Mouse (Mus musculus) layer of hippocampus, adult 18-20 months (tissue): ENCODE measurements around the gene Mgat1. TPM values are rescaled to one million over a fixed set of nuclear protein-coding genes. Genes with fewer than 3 reads are reported as not detected.
A peak's percentile ranks its signal among the peaks of the same experiment; 100 is the strongest.

Source experiments
- DNase-seq, 2 experiments: peaks; one replicate each; pipeline ENCODE4 v3.0.0; 2022; ENCODE audit warnings: low spot score in 2 of 2
- total RNA-seq, 2 experiments: library from RNA; stranded (reverse); gene quantifications; 2 replicates each; pipeline ENCODE4 v1.2.3; 2021

Mgat1 gene
- total RNA-seq, 2 experiments from 2014 or later = 56.0 to 60.7 TPM

DNA sequence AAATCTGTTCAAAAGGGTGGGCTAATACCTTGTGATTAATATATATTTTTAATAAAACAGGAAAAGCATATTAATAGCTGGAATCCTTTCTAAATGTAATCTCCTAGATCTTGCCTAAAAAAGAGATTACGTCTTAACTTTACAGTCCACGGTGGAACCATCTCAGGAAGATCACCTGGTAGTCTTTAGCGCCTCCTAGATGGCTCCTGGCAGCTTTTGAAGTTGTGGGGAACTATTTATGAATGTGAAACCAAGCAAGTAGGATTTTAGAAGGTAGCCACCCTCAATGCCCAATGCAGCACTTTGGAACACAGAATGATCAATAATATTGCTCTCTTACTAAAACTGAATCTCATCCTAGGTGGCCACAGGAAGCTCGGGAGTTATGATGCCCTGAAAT is 3.1 kb upstream of the Mgat1 start:
- no peak for DNase-seq

DNA sequence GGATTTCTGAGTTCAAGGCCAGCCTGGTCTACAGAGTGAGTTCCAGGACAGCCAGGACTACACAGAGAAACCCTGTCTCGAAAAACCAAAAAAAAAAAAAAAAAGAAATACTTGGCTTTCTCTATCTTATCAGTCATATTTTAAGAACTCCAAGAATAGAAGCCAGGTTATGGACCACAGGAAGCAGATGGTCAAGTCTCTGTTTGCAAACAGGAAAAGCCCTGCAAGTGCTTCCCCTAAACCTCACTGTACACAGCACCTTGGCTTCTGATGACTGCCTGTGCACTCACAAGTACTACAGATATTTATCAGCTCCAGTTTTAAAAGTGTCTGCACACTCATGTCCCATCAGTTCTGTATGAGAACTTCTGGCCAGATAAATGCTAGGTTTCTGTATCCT is 2.5 kb upstream of the Mgat1 start:
- no peak for DNase-seq

DNA sequence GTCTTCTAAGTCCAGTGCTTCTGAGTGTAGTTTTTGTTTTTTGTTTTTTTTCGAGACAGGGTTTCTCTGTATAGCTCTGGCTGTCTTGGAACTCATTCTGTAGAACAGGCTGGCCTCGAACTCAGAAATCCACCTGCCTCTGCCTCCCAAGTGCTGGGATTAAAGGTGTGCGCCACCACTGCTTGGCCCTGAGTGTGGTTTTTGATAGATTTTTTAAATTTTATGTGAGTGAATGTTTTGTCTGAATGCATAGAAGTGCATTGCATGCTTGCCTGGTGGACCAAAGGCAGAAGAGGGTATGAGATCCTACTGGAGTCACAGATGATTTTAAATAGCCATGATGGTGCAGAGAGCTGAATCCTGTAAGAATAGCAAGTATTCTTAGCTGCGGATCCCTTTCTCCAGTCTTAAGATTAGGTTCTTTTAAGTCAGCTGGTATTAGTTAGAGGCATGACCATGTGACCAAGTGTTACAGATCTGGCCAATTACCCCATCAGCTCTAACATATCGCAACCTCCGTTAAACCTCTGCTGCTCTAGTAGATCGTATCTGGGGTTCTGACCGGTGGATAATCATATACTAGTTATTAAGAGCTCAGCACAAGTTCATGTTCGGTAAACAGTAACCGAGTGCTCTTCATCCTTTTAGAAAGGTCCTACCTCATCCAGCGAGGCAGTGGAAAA is 906 bp upstream of the Mgat1 start:
- DNase-seq = no peak

DNA sequence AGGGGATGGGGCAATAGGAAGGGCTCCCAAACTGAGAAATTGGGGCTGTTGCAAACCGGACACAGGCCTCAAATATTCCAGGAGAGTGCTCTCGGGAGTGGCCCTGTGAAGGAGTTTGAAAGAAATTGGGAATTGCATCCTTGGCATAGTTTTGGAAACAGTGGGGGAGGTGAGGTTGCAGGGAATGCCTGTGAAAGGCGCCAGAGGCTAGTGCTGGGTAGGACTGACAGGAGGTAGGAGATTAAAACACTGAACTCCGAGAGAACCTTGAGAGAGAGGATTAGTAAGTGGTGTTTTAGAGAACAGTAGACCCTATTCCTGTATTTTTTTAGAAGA is 572 bp downstream of the Mgat1 start:
- DNase-seq = no peak

DNA sequence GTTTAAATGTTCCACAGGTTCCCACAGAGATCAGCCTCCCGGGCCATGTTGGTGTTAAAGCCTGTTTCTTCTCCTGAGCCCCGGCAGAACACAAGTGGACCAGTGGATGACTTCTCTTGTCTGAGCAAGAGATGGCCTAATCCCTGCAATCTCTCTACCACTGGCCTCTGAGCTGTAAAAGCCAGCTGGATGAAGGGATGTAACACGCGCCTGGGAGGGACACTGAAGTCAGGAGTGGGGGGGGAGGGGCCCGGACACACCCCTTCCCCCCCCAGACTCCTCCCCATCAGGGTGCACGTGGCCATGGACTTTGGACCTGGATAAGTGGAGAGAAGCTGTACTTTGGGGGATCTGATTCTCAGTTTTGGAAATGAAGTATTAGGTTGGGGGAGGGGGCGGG is 1.2 kb downstream of the Mgat1 start:
- no peak for DNase-seq

DNA sequence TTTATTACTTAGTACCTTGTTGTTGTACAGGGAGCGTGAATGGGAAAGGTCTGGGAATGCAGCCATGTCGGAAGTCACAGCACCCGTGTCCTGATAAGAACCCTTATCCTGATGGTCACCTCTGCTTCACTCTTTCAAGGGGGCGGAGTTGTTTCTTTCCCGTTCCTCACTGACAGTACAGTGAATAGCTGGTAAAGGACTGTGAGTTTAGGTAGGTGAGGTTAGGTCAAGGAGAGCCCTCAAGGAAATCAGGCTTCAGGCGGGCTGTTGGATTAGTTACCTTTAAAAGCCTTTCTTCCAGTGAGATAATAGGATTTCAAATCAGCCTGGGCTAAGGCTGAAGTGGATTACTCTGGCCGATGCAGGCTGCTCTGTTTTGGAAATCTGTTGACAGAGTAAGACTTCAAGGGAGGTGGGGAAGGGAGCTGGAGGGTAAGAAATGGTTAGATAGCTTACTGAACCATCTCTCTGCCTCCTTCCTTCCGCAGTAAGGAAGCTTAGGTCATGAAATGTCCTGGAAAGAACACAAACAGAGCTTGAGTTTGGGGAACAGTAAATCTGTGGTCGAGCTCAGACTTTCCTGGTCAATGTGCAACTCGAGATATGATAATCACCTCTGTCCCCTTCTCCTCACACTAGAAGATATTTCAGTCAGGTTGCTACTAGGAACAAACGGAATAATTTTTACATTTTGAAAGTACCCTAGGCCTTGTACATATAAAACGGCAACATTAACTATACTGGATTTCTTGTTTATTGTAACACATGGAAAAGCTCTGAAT is 1.8 kb downstream of the Mgat1 start:
- DNase-seq = no peak

DNA sequence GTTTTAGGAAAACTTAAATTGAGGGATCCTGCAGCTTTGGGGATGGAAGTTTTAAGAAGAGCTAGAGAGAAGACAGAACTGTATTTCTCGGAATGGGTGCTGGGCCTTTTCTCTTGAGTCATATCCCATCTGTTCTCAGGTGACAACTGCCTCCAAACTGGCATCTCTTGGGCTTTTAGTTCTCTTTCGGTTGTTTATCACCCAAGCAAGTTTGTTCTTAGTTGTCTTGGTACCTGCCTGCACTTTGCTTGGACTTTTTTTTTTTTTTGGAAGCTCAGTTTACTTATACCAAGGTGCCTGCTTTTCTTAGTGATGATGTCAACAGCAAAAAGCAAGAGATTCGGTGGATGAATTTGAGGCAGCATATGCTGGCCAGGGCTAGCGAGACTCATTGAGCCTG is 2.5 kb downstream of the Mgat1 start:
- DNase-seq = no peak

DNA sequence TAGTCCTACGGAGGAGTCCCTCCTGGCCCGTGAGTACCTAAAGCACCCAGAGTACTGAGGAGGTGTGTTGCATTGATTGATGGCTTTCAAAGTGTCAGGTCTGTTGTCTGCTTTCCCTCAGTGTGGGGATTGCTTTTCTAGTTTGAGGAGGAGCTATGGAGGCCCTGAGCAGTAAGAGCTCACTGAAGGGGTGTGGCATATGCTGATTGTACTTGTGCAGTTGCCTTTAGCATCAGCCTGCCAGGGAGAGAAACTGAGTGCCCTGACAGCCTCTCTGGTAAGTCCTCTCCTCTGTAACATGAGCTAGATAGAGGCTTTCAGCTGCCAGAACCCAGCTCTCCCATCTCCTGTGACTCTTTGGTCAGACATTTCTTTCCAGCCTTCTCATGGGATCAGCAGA is 3.3 kb downstream of the Mgat1 start:
- DNase-seq = no peak

DNA sequence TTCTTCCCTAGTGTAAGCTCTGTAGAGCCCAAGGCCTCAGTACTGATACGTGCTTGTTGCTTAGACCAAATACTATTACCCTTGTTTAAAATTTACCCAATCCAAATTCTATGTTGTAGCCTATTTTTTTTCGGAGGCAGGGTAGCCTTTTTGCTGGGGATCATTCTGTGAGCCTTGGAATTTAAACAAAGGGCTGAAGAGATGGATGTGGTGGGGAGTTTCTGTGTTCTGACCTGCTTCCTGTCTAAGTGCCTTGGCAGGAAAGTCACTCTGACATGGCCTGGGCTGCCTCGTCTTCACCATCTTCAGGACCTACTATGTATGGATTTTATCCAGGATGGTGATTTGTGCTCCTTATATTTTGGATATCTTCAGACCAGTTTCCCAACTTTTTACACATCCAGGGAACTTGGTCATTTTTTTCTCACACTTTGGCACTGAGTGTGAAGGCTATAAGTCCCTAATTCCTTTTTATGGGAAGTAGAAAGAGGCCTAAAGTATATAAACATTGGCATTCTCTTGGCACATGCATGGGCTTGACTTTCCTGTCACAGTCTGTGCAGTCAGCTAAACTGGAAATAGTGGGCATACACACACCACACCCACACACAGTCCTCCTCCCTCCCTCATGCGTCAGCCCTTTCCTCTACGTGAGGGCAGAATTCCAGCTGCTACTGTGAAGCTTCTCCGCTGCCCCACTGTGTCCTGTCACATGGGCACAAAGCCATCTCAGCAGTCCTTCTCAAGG is 4.4 kb downstream of the Mgat1 start:
- DNase-seq = no peak

DNA sequence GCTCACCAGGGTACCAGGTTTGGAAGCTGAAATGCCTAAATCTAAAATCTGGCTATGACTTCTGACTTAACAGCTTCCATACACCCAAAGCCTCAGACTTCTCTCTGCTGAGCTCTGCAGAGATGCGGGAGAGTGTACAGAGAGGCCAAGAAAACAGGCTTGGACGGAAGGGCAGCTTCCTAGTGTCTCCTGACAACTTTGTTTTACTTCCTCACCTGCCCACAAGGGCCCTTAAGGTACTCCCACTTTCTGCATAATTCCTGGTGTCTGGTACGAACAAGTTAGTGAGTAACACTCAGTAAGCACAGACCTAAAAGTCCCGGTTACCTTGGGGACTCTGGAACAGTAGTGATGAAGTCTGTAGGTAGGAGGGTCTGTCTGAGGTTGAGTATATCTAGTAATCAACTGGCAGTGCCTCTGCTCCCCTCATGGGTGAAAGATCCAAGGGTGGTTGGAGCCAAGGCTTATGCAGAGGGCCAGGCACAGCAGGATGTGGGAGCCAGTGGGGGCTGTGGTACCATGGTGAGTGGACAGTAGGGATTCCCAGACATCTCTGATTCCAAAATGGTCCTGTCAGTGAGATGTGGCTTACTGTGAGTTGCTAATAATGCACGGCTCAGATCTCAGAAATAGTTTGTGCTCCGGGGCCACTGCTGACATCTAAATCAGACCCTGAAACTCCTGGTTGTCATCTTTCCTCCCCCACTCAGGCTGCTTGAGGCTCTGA is 5.1 kb downstream of the Mgat1 start:
- DNase-seq = no peak

DNA sequence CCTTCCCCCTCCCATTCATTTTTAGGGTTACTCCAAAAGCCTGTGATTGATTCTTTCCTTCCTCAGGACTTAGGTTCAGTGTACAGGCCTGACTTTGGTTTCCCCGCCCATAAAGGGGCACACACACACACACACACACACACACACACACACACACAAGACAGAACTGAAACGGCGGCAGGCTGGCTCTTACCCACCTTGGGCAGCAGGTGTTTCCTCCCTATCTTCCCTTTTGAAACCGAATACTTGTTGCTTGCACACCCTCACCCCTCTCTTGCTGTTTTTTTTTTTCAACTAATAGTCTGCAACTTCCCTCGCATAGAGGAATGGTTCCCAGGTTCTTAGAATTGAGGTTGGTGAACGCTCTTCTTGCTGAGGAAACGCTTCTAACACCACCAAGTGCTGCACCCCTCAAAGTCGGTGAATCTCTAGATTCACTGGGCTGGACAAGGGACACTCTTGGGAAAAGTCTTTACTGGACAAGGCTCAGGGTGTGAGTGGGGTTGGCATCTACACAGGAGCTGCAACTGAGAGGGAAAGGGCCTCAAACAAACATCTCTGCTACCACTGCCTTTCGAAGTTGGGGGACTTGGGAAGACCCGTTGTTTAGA is 5.9 kb downstream of the Mgat1 start:
- DNase-seq = no peak

DNA sequence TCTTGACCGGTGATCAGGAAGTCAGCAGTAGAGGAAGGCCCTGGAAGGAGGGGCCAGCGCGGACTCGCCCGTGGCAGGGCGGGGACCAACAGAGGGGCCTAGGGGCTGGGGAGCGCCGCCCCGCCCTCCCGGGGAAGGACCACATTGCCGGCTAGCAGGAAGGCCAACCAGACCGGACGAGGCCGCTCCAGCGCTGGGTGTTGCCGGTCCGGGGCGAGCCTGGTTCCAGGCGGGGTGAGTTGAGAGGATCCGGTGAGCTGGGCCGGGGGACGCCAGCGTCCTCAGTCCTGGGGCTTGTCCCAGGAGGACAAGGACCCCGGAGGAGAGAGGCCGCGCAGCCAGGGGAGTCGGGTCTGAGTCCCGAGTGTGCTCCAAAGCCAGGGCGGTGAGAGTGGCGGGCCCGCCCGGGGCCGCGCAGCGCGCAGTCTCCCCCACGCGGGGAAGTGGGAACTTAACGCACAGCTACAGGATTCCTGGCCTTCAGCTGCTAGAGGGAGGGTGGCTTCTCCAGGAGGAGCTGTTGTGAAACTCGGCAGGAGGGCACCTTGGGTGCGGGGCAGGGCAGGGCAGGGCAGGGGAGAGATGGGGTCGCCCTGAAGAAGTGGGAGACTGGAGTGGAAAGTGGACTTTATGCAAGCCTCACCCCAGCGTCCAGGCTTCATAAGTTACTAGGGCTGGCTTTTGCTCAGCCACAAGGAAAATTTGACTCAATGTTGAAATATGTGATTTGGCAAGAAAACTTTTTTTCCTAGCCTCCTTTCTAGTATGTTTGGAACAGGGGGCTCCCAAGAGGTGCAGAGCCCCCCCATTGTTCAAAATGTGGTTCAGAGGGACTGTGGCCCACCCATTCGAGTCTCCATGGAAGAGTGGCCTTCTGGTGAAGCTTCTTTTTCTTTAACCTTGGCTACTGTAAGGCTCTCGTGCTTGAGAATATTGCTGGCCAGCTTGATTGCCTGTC is 6.7 kb downstream of the Mgat1 start:
- peak; percentile 30 to 50 for DNase-seq

DNA sequence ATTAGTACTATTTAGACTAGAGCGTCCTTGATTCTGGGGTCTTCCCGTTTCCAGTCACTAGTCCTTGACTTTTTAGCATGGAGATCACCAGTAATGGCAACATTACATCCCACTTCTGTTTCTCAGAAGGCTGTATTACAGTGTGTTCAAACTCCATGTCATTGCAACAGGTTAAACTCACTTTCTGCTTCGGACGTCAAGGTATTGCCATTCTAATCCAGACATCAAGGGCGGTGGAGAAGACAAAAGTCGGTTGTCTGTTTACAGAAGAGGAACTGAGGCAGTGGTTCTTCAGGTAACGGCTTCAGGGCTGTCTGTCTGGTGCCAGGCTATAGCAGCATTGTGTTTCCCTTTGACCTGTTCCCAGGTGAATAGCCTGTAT is 7.4 kb downstream of the Mgat1 start:
- DNase-seq = no peak

DNA sequence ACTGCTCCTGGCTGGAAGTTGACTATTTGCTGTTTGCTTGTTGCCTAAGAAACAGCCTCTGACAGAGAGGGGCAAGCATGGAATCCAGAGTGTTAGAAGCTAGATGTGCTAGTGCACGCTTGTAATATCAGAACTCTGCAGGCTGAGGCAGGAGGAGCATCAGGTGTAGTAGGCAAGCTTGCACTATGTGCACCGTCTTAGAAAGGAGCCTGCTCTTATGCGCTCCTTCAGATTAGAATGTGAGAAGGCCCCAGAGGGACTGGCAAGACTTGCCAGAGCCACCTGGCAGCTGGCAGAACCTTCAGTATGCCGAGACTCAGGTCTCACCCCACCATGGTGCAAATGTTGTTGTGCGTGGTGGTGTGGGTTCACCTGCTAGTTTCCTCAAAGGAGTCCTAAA is 8.1 kb downstream of the Mgat1 start:
- no peak for DNase-seq

DNA sequence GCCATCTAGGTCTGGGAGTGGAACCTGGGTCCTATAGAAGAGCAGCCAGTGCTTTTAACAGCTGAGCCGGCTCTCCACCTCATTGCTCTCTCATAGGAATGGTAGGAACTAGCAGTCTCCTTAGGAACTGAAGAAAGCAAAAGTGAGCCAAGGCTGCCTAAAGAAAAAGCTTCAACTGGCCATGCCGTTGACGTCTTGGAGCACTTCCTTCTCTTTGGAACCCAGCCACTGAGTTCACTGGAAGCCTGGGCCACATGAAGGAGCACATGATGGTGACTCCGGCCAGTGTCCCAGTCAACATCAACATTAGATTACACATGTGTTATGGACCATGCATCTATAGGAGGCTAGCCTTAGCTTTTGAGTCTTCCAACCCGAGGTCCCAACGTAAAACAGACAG is 9.0 kb downstream of the Mgat1 start:
- DNase-seq = no peak

DNA sequence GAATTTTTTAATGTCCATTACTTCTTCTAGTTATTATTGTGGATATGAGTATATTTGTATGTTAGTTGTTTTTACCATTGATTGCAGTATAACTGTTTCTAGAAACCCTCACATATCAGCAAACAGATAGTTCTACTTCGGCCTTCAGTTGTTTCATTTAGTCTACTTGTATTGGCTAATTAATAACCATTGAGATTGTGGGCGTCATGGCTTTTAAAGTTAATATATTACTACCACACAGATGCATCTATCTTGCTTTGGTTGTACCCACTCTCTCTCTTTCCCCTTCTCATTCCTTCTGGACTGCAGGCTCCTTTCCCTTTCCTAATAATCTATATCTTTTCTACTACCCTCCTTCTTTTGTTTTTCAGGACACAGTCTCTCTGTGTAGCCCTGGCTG is 15.3 kb downstream of the Mgat1 start:
- no peak for DNase-seq

DNA sequence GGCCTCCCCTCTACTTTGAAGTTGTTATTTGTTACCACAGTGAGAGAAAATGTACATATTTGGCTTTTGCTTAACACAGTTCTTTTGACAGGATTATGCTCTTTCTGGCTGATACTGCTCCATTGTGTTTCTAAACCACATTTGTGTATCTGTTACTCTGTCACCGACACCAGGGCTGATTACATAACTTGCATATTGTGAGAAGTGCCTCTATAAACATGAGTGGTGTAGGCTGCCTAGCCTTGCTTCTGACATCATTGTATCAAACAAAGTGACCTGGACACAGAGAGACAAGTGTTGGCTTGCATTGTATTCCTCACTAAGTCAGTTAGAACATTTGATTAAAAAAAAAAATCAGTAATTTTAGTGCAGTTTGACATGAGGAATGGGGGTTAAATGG is 15.8 kb downstream of the Mgat1 start:
- DNase-seq = peak in 1 of 2 experiments; percentile 39

DNA sequence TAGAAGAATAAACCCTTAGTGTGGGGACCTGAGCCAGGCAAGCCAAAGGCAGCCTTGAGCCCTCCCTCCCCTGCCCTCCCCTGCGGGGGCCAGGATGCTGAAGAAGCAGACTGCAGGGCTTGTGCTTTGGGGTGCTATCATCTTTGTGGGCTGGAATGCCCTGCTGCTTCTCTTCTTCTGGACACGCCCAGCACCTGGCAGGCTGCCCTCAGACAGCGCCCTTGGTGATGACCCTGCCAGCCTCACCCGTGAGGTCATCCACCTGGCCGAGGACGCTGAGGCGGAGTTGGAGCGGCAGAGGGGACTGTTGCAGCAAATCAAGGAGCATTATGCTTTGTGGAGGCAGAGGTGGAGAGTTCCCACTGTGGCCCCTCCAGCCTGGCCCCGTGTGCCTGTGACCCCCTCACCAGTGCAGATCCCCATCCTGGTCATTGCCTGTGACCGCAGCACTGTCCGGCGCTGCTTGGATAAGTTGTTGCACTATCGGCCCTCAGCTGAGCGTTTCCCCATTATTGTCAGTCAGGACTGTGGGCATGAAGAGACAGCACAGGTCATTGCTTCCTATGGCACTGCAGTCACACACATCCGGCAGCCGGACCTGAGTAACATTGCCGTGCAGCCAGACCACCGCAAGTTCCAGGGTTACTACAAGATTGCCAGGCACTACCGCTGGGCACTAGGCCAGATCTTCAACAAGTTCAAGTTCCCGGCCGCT is 16.8 kb downstream of the Mgat1 start:
- no peak for DNase-seq

DNA sequence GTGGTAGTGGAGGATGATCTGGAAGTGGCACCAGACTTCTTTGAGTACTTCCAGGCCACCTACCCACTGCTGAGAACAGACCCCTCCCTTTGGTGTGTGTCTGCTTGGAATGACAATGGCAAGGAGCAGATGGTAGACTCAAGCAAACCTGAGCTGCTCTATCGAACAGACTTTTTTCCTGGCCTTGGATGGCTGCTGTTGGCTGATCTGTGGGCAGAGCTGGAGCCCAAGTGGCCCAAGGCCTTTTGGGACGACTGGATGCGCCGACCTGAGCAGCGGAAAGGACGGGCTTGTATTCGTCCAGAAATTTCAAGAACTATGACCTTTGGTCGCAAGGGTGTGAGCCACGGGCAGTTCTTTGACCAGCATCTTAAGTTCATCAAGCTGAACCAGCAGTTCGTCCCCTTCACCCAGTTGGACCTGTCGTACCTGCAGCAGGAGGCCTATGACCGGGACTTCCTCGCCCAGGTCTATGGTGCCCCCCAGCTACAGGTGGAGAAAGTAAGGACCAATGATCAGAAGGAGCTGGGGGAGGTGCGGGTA is 17.4 kb downstream of the Mgat1 start:
- no peak for DNase-seq
